Mouse (Mus musculus): ENCODE data around the gene Ehd2. TPM values are rescaled to one million over a fixed set of nuclear protein-coding genes. Genes with fewer than 3 reads are reported as not detected.

Ehd2 gene
- polyA plus RNA-seq, 1 experiment: 19.7 TPM

GRCm38 (mm10) chr7:15980246-15980645 lies 12.9 kb upstream of the Ehd2 start:
- WGBS: 76% methylated on average over 8 of the region's 8 CpGs
- DNase-seq (ENCODE audit: low read depth, low spot score): no peak

GRCm38 (mm10) chr7:15975904-15976303 lies 8.5 kb upstream of the Ehd2 start:
- WGBS: 75% methylated on average over 4 of the region's 4 CpGs
- DNase-seq (ENCODE audit: low read depth, low spot score): no peak

- no peak for DNase-seq (ENCODE audit: low read depth, low spot score)
- 90% methylated on average over 10 of the region's 10 CpGs for WGBS
These were observed 8.1 kb upstream of the Ehd2 start for GRCm38 (mm10) chr7:15975451-15975850.

GRCm38 (mm10) chr7:15974712-15975111 lies 7.3 kb upstream of the Ehd2 start:
- 27% methylated on average over 5 of the region's 5 CpGs for WGBS
- DNase-seq (ENCODE audit: low read depth, low spot score): no peak

GRCm38 (mm10) chr7:15972247-15972646 lies 4.9 kb upstream of the Ehd2 start:
- 79% methylated on average over 25 of the region's 25 CpGs for WGBS

GRCm38 (mm10) chr7:15969674-15970073 lies 2.3 kb upstream of the Ehd2 start:
- DNase-seq (ENCODE audit: low read depth, low spot score): no peak
- WGBS: 82% methylated on average over 3 of the region's 3 CpGs

More at GRCm38 (mm10) chr7:15972247-15972646, 4.9 kb upstream of the Ehd2 start:
- no peak for DNase-seq (ENCODE audit: low read depth, low spot score)

- WGBS: 89% methylated on average over 8 of the region's 8 CpGs
- DNase-seq (ENCODE audit: low read depth, low spot score): no peak
These were observed 955 bp upstream of the Ehd2 start for GRCm38 (mm10) chr7:15968322-15968721.

- WGBS: 65% methylated on average over 3 of the region's 3 CpGs
- no peak for DNase-seq (ENCODE audit: low read depth, low spot score)
These were observed 878 bp downstream of the Ehd2 start for GRCm38 (mm10) chr7:15966489-15966888.

GRCm38 (mm10) chr7:15963798-15964652 lies 3.3 kb downstream of the Ehd2 start:
- 71% methylated on average over 32 of the region's 32 CpGs for WGBS
- DNase-seq (ENCODE audit: low read depth, low spot score): no peak

GRCm38 (mm10) chr7:15962311-15963288 lies 4.8 kb downstream of the Ehd2 start:
- 15% methylated on average over 12 of the region's 12 CpGs for WGBS
- DNase-seq (ENCODE audit: low read depth, low spot score): no peak

GRCm38 (mm10) chr7:15961798-15962197 lies 5.6 kb downstream of the Ehd2 start:
- WGBS: 74% methylated on average over 7 of the region's 7 CpGs

GRCm38 (mm10) chr7:15961239-15961638 lies 6.1 kb downstream of the Ehd2 start:
- 28% methylated on average over 4 of the region's 4 CpGs for WGBS
- no peak for DNase-seq (ENCODE audit: low read depth, low spot score)

More at GRCm38 (mm10) chr7:15961798-15962197, 5.6 kb downstream of the Ehd2 start:
- no peak for DNase-seq (ENCODE audit: low read depth, low spot score)

GRCm38 (mm10) chr7:15960691-15961090 lies 6.7 kb downstream of the Ehd2 start:
- no peak for DNase-seq (ENCODE audit: low read depth, low spot score)
- 54% methylated on average over 4 of the region's 4 CpGs for WGBS

GRCm38 (mm10) chr7:15956143-15956542 lies 11.2 kb downstream of the Ehd2 start:
- WGBS: 51% methylated on average over 5 of the region's 5 CpGs
- DNase-seq (ENCODE audit: low read depth, low spot score): no peak

GRCm38 (mm10) chr7:15955509-15955908 lies 11.9 kb downstream of the Ehd2 start:
- WGBS: 31% methylated on average over 7 of the region's 7 CpGs
- no peak for DNase-seq (ENCODE audit: low read depth, low spot score)

- no peak for DNase-seq (ENCODE audit: low read depth, low spot score)
- 19% methylated on average over 21 of the region's 21 CpGs for WGBS
These were observed 12.4 kb downstream of the Ehd2 start for GRCm38 (mm10) chr7:15954978-15955443.

- DNase-seq (ENCODE audit: low read depth, low spot score): no peak
- 88% methylated on average over 7 of the region's 7 CpGs for WGBS
These were observed 12.9 kb downstream of the Ehd2 start for GRCm38 (mm10) chr7:15954436-15954835.

- 90% methylated on average over 13 of the region's 13 CpGs for whole genome bisulfite sequencing
These were observed 13.9 kb downstream of the Ehd2 start for GRCm38 (mm10) chr7:15953307-15954074.

GRCm38 (mm10) chr7:15952416-15952815 lies 15.0 kb downstream of the Ehd2 start:
- DNase-seq (ENCODE audit: low read depth, low spot score): no peak
- 43% methylated on average over 3 of the region's 3 CpGs for WGBS

More at GRCm38 (mm10) chr7:15953307-15954074, 13.9 kb downstream of the Ehd2 start:
- DNase-seq (ENCODE audit: low read depth, low spot score): no peak

Measured in large intestine, adult 2 months (tissue).